Mouse (Mus musculus) heart, embryonic 15.5 days (tissue): Measurements from ENCODE around the gene Slc34a2. TPM values are rescaled to one million over a fixed set of nuclear protein-coding genes. Genes with fewer than 3 reads are reported as not detected.

ENCODE experiments used
- ATAC-seq: fragments of 200-750 bp; cut with Nextera tagmentation; replicated peaks from 2 replicates; pipeline ENCODE4 v1.8.0; 2017; ENCODE audit warnings: low read depth, moderate TSS enrichment; ENCODE audit not compliant: insufficient number of reproducible peaks, insufficient read depth, low FRiP score
- H3K27ac ChIP-seq: fragments of 300-500 bp; sonication (generic); 2 replicates; pipeline ENCODE4 v1.5.1; 2015; ENCODE audit warnings: mild to moderate bottlenecking, inconsistent platforms
- H3K27me3 ChIP-seq: fragments of 300-500 bp; sonication (generic); 2 replicates; pipeline ENCODE4 v1.6.1; 2015; ENCODE audit warnings: inconsistent platforms
- H3K36me3 ChIP-seq: fragments of 300-500 bp; sonication (generic); 2 replicates; pipeline ENCODE4 v1.6.1; 2015; ENCODE audit warnings: mild to moderate bottlenecking, inconsistent platforms
- H3K4me1 ChIP-seq: fragments of 300-500 bp; sonication (generic); replicated peaks from 2 replicates; pipeline ENCODE4 v1.6.1; 2015; ENCODE audit warnings: inconsistent platforms
- H3K4me2 ChIP-seq: fragments of 300-500 bp; sonication (generic); 2 replicates; pipeline ENCODE4 v1.6.1; 2015; ENCODE audit warnings: inconsistent platforms, mild to moderate bottlenecking, moderate library complexity
- H3K4me3 ChIP-seq: fragments of 300-500 bp; sonication (generic); 2 replicates; pipeline ENCODE4 v1.5.1; 2015; ENCODE audit warnings: mild to moderate bottlenecking, inconsistent platforms
- H3K9ac ChIP-seq: fragments of 300-500 bp; sonication (generic); 2 replicates; pipeline ENCODE4 v1.6.1; 2015; ENCODE audit warnings: mild to moderate bottlenecking, inconsistent platforms
- H3K9me3 ChIP-seq: fragments of 300-500 bp; sonication (generic); replicated peaks from 2 replicates; pipeline ENCODE4 v1.6.1; 2016; ENCODE audit warnings: inconsistent platforms
- WGBS: fragments of 180-500 bp; shearing (Covaris S2); methylation state at CpG from one replicate; pipeline ENCODE4 v1.1.7; 2015; ENCODE audit warnings: mixed read lengths; 5-methylcytosine and 5-hydroxymethylcytosine counted together
- polyA plus RNA-seq: library from polyadenylated mRNA; unstranded; fragments of >200 nt; fragmentation: Nextera tagmentation; extraction: Ambion mirVana; gene quantifications from 2 replicates; pipeline ENCODE4 v1.2.1, GENCODE M21; 2015

The Slc34a2 gene
- polyA plus RNA-seq, 1 experiment from 2014 or later, result 0.29 TPM

DNA sequence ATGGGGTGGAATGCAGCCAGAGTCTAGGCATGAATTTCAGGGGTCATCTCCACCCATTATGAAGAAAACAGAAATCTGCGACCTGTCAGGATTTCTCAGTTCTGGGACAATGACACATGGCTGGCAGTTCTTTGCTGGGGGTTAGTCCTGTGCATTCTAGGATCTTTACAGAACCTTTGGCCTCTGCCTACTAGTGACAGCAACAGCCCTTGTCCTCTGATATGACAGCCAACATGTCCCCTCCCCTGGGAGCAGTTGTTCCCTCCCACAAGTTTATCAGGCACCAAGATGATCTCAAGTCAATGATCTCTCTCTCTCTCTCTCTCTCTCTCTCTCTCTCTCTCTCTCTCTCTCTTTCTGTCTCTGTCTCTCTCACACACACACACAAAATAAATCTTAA is 6.5 kb upstream of the Slc34a2 start:
- Histone ChIP-seq H3K36me3 (no peaks in the 10 kb centered on the region), H3K9me3 (no peaks in the 10 kb centered on the region), H3K27me3 (no peaks in the 10 kb centered on the region), H3K9ac (no peak overlapping the region), H3K27ac (no peak overlapping the region), H3K4me1 (no peaks in the 10 kb centered on the region), H3K4me2 (no peak overlapping the region), H3K4me3 (no peak overlapping the region)
- ATAC-seq, result no peak
- 63% methylated on average over 1 of the region's 1 CpGs for WGBS

DNA sequence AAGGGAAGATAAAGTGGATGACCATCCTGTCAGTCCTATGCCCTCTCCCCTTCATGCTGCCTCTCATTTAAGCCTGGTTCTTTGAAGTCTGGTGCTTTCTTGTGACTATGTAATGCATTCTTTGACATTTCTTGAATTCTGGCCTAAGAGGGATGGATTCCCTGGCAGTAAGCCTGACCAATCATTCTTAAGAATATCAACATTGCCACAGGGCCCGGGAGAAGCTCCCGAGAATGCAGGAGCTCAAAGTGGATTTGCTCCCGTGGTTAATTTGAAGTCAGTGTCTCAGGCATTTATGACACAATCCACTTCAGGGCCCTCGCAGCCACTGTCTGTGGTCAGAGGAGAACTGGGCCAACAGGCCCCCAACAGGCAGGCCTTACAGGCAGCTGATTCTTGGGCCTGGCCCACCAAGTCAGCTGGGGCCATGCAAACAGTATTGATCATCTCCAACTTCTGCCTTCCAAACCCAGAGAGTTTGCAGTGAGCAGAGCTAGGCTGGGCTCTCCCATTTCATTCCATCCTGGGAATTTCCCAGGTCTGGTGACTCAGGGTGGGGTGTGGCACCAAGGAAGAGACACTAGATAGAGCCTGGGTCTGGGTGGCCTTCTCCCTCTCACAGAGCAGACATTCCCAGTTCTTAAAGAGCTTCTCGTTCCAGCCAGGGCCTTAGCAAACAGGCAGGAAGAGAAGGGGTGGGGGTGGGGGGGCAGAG is 4.3 kb downstream of the Slc34a2 start:
- Histone ChIP-seq H3K27ac (no peak overlapping the region), H3K4me3 (no peak overlapping the region), H3K9me3 (no peaks in the 10 kb centered on the region), H3K4me1 (peaks cover 5% of the 10 kb centered on the region; the same call in 1 of the 2 replicates), H3K36me3 (no peaks in the 10 kb centered on the region), H3K4me2 (no peak overlapping the region), H3K9ac (no peak overlapping the region), H3K27me3 (no peaks in the 10 kb centered on the region)
- WGBS, result 29% methylated on average over 5 of the region's 5 CpGs
- no peak for ATAC-seq

DNA sequence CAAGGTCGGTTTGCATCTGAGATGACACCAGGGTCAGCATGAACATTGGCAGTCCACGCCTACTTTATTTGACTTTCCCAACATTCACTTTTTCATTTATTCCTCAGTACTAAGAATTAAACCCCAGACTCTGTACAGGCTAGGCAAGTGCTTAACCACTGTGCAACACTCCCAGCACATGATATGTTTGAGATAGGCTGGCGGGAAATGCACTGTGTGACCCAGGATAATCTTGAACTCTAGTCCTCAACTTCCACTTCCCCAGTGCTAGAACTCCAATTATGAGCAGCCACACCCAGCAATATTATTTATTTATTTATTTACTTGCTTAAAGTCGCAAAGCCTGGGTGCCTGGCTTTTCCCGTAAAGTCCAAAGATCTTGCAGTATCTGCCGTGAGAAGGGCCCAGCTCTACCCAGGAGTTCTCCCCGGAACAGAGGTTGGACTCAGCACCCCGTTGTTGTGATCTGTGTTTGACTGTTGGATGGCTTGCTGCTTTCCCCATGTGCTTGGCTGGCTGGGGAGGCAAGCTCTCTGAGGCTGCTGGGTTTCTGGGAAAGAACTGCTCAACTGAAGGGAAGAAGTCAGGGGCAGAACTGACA is 5.0 kb downstream of the Slc34a2 start:
- Histone ChIP-seq H3K36me3 (no peaks in the 10 kb centered on the region), H3K4me3 (no peak overlapping the region), H3K4me2 (no peak overlapping the region), H3K9ac (no peak overlapping the region), H3K4me1 (peaks cover 5% of the 10 kb centered on the region; the same call in 1 of the 2 replicates), H3K27me3 (peaks cover 3% of the 10 kb centered on the region), H3K9me3 (no peaks in the 10 kb centered on the region), H3K27ac (no peak overlapping the region)
- WGBS, result 86% methylated on average over 8 of the region's 8 CpGs
- ATAC-seq, result no peak

DNA sequence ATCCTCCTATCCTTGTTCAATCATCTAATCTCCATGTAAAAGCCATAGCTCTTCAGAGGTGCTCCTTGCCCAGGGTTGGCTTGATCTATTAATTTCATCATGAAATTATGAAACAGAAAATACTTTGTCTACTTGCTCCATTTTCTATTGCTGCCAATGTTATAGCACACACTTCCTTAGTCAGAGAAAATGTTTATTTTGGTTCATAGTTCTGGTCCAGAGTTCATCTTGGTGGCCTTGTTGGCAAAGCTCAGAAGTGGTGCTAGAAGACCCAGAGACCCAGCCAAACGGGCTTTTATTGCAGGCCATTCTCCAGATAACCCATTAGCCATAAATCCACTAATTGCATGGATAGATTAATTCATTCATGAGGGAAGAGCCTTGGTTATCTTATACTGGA is 5.8 kb downstream of the Slc34a2 start:
- Histone ChIP-seq H3K27me3 (peaks cover 12% of the 10 kb centered on the region), H3K9ac (no peak overlapping the region), H3K4me3 (no peak overlapping the region), H3K4me1 (peaks cover 5% of the 10 kb centered on the region; the same call in 1 of the 2 replicates), H3K36me3 (no peaks in the 10 kb centered on the region), H3K27ac (no peak overlapping the region), H3K4me2 (no peak overlapping the region), H3K9me3 (no peaks in the 10 kb centered on the region)
- 59% methylated on average over 1 of the region's 1 CpGs for WGBS
- no peak for ATAC-seq

DNA sequence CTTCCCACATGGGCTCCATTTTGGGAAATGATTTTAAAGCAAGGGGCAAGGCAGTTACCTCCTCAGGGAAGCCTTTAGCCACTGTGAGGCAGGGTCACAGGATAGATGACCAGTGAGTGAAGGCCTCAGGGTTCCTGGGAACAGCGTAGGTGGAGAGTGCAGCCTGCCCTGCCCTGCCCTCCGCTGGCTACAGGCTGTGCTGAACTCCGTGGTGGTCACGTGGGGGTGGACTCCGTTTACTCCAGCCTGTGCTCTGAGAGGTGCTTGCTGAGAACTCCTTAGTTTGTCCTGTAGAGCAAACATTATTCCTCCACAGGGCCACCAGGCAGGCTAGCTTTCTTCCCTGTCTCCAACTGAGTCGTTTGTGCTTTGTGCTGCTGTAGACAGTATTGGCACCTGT is 10.1 kb downstream of the Slc34a2 start:
- peaks cover 36% of the 10 kb centered on the region for H3K27me3 ChIP-seq
- no peak overlapping the region for H3K9ac ChIP-seq
- no peak for ATAC-seq
- H3K27ac ChIP-seq, result no peak overlapping the region
- no peak overlapping the region for H3K4me3 ChIP-seq
- H3K4me2 ChIP-seq, result no peak overlapping the region
- H3K36me3 ChIP-seq, result no peaks in the 10 kb centered on the region
- H3K4me1 ChIP-seq, result peaks cover 5% of the 10 kb centered on the region
- H3K9me3 ChIP-seq, result no peaks in the 10 kb centered on the region
- 30% methylated on average over 6 of the region's 6 CpGs for WGBS

DNA sequence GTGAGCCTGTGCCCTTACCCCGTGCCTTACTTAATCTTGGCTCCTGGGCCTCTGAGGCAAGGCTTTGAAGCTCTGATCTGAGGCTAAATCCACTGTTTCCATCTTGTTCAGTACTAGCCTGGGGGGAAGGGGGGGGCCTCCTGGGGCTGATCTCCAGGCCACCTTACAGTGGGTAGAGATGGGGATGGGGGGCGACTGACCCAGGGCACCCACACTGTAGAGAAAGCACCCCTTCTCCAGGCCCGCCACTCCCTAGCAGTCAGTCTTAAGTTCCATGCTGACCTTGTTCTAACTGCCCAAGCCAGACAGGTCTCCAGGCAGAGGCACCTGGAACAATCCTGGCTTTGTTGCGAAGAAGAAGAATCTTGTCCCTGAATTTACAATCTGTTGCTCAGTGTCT is 10.7 kb downstream of the Slc34a2 start:
- H3K9me3 ChIP-seq, result no peaks in the 10 kb centered on the region
- ATAC-seq, result no peak
- H3K4me2 ChIP-seq, result peak overlapping the region; percentile 73
- H3K27me3 ChIP-seq, result peaks cover 36% of the 10 kb centered on the region
- WGBS, result 49% methylated on average over 4 of the region's 4 CpGs
- peak overlapping the region; percentile 37 for H3K4me3 ChIP-seq
- no peak overlapping the region for H3K9ac ChIP-seq
- H3K27ac ChIP-seq, result no peak overlapping the region
- H3K36me3 ChIP-seq, result no peaks in the 10 kb centered on the region
- H3K4me1 ChIP-seq, result peaks cover 5% of the 10 kb centered on the region

DNA sequence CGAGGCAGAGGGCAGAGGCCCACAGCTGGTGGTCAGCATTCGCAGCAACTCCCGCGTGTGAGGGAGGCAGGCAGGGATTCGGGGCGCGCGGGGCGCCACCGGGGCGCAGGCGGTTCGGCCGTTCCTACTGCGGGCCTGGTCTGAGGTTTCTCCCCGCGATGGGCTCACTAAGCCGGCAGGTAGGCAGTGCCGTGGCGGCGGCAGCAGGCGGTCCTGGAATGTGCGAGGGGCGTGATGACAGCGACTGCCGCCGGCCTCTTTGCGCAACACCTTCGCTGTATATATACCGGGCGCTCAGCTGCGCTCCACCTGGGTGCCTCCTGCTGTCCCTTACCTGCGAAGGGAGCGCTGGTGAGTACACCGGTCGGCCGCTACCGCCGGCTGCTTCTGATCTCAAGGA is 11.2 kb downstream of the Slc34a2 start:
- Histone ChIP-seq H3K36me3 (no peaks in the 10 kb centered on the region), H3K9me3 (no peaks in the 10 kb centered on the region), H3K4me3 (peak overlapping the region; percentile 37), H3K9ac (0 out of 2 replicates have a peak overlapping the region, but pooled peaks have one; percentile 7), H3K27me3 (peaks cover 36% of the 10 kb centered on the region), H3K27ac (no peak overlapping the region), H3K4me2 (peak overlapping the region; percentile 73), H3K4me1 (peaks cover 5% of the 10 kb centered on the region)
- 1% methylated on average over 39 of the region's 39 CpGs for WGBS
- ATAC-seq, result no peak

DNA sequence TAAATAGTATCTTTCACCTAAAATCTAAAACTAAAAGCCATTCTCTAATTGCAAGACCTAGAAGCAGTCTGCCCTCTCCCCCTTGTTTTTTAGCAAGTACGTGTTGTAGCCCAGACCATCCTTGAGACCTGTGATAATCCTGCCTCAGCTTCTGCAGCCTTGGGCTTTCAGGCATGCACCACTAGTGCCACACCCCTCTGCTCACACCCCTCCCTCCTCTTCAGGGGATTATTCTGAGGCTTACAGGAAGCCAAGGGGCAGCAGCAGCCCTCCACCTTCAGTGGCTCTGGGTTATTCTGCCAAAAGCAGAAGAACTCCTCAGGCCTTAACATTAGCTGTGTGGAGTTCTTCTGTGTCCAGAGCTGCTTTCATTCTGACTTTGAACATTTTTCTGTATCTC is 13.1 kb downstream of the Slc34a2 start:
- ATAC-seq, result no peak

DNA sequence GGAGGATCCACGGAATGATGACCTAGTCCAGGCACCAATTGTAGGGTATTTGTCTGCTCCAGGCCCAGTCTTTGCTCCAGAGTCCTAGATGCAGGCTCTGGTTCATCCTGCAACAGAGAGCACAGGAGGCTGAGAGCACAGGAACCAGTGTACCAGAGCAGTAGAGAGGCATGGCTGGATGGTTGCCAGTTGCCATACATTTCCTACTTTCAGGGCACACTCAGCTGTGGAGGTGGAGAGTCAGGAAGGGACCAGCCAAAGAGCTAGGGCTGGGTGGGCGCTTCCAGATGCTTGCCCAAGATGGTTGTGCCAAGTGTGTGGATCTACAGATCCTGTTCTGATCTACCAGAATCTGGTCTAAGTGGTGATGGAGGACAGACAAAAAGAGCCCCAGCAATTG is 15.4 kb downstream of the Slc34a2 start:
- Histone ChIP-seq H3K4me2 (no peak overlapping the region), H3K27ac (no peak overlapping the region), H3K4me1 (peaks cover 5% of the 10 kb centered on the region), H3K9me3 (no peaks in the 10 kb centered on the region), H3K4me3 (no peak overlapping the region), H3K9ac (no peak overlapping the region), H3K27me3 (peaks cover 29% of the 10 kb centered on the region), H3K36me3 (no peaks in the 10 kb centered on the region)
- 85% methylated on average over 2 of the region's 2 CpGs for WGBS
- ATAC-seq, result no peak

More for the DNA sequence above, 13.1 kb downstream of the Slc34a2 start:
- no peak overlapping the region for H3K9ac ChIP-seq
- H3K9me3 ChIP-seq, result no peaks in the 10 kb centered on the region
- no peaks in the 10 kb centered on the region for H3K36me3 ChIP-seq
- no peak overlapping the region for H3K4me2 ChIP-seq
- 67% methylated on average over 1 of the region's 1 CpGs for WGBS
- peaks cover 36% of the 10 kb centered on the region for H3K27me3 ChIP-seq
- no peak overlapping the region for H3K4me3 ChIP-seq
- H3K27ac ChIP-seq, result no peak overlapping the region
- peaks cover 5% of the 10 kb centered on the region for H3K4me1 ChIP-seq

DNA sequence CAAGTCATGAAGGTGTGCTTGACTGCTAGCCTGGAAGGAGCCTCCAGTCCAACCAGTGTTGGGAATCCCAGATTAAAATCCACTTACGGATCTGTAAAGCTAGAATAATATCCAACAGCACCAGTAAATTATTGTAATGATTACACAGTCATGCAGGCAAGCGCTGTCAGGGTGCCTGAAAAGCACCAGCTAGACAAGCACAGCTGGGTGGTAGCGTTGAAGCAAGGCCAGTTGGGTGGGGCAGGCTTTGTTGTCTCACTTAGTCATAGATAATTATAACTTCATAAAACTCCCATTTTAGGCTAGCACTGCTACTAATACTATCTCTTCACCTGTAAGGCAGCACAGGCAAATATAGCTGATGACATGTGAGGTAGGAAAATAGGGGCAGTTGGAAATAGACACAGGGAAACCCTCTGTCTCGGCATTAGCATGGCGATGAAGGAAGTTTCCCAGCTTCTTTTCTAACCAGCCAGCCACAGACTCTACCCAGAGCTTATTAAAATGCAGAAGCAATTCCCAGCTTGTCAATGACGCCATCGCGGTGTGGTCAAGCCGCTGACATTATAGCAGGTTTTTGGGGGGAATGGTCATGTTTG is 23.8 kb downstream of the Slc34a2 start:
- H3K4me3 ChIP-seq, result no peak overlapping the region
- no peak for ATAC-seq

DNA sequence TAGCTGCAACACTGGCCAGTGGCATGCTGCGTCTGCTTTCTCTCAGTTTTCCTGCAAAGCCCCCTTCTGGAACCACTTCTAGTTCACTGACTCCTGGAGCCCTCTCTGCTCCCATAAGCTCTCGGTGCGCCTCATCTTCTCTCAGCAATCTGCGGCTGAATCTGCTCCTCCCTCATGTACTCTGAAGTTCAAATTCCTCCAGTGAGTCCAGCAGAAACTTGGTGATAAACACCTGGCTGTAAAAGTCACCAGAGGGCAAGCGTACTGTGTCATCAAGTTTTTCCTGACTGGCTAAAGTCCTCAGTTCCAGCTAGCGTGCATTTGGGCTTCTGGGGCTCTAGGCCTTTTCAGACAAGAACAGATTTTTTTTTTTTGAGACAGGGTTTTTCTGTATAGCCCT is 36.7 kb downstream of the Slc34a2 start:
- no peak for ATAC-seq
- Histone ChIP-seq H3K9ac (no peak overlapping the region), H3K4me2 (no peak overlapping the region), H3K9me3 (no peaks in the 10 kb centered on the region), H3K36me3 (no peaks in the 10 kb centered on the region), H3K4me1 (no peaks in the 10 kb centered on the region), H3K4me3 (no peak overlapping the region), H3K27ac (no peak overlapping the region), H3K27me3 (no peaks in the 10 kb centered on the region)
- WGBS, result 50% methylated on average over 6 of the region's 6 CpGs

More for the DNA sequence above, 23.8 kb downstream of the Slc34a2 start:
- H3K27ac ChIP-seq, result no peak overlapping the region
- WGBS, result 87% methylated on average over 9 of the region's 9 CpGs
- H3K9ac ChIP-seq, result no peak overlapping the region
- H3K36me3 ChIP-seq, result no peaks in the 10 kb centered on the region
- no peaks in the 10 kb centered on the region for H3K27me3 ChIP-seq
- no peaks in the 10 kb centered on the region for H3K9me3 ChIP-seq
- no peaks in the 10 kb centered on the region for H3K4me1 ChIP-seq
- no peak overlapping the region for H3K4me2 ChIP-seq
